Mouse (Mus musculus): ENCODE measurements around the gene Zp3.

The Zp3 gene

DNA sequence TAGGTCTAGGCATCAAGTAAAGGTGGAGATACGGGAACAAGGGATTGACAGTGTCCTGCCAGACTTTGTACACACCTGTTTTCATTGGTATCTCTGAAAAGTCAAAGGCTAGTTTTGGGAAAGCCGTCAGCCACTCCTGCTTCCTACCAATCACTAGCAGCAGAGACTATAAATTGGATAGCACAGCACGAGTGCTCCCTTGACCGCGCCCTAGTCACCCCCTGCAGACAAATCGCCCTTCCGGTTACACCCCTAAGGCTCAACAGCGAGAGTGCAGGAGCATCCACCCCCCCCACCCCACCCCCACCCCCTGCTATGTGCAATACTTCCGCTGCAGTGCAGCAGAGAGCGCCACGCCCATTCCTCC lies 17.8 kb upstream of the Zp3 start:
- no peak for DNase-seq (ENCODE audit: low read depth)

DNA sequence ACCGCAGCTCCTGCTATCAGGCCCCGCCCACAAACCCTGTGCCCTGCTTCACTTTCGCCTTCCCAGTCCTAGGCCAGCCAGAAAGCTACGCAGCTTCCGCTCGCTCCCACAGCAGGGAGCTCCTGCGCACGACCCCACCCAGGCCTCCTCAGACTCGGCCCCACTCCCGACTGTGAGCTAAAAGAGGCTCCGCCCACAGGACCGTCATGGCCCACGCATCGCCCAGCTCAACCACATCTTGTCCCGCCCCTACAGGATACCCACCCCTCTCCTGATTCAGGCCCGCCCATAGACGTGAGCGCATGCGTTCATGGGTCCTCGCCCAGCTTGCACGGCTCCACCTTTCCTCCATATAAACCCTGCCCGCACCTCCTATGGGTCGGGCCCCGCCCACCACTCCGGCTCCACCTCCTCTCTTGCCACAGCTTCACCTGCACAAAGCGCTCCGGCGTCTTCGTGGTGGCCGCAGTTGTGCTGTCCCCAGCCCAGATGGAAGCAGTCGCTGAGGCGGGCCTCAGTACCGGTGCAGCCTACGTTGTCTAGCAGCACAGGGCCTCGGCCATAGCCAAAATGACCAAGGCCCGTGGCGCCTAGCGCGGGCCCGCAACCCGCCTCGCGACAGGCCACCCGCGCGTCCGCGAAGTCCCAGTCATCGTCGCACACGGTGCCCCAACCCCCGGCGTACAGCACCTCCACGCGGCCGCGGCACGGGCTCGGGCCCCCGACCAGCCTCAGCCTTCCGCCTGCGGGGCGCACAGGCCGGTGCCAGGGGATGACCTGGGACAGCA lies 17.2 kb upstream of the Zp3 start:
- peak; percentile 100 for DNase-seq (ENCODE audit: low read depth)

DNA sequence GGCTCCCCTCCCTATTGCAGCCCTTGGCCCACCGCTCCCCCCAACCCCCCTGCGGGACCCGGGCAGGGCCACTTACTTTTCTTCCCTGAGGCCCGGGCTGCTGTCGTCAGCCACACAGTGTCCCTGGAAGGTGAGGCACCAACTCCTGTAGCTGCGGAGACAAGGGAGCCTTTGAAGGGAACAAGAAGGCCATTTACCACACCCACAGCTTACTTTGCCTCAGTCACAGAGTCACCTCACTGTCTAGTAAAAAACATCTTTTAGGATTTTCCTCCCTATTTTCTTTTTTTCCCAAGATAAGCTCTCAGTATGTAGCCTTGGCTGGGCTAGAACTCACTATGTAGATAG lies 16.6 kb upstream of the Zp3 start:
- no peak for DNase-seq (ENCODE audit: low read depth)

DNA sequence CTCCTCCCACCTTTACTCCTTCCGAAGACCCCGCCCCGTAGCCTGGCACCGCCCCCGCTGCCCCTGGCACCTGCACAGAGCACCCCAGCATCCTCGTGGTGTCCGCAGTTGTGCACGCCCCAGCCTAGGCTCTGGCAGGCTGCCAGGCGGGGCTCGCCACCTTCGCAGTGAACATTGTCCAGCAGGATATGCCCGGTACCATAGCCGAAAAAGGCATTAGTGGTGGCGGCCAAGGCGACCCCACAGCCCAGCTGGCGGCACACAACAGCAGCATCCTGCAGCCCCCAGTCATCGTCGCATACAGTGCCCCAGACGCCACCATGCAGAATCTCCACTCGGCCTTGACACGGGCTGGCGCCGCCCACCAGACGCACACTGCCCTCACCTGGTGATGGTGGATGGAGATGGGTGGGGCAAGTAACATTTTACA lies 14.4 kb upstream of the Zp3 start:
- no peak for DNase-seq (ENCODE audit: low read depth)

DNA sequence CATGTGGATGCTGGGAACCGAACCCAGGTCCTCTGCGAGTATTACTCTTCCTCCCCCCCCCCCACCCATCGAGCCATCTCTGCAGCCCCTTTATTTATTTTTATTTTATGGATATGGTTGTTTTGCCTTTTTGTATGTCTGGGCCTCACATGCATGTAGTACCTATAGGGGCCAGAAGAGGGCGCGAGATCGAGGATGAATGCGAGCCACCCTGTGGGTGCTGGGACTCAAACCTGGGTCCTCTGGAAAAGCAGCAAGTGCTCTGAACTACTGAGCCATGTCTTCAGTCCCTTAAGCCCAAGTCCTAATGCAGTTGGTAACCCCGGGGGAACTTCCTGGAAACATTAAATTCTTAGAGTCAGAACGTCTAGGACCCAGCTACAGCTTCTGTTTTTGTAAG lies 13.0 kb upstream of the Zp3 start:
- DNase-seq (ENCODE audit: low read depth), result no peak

DNA sequence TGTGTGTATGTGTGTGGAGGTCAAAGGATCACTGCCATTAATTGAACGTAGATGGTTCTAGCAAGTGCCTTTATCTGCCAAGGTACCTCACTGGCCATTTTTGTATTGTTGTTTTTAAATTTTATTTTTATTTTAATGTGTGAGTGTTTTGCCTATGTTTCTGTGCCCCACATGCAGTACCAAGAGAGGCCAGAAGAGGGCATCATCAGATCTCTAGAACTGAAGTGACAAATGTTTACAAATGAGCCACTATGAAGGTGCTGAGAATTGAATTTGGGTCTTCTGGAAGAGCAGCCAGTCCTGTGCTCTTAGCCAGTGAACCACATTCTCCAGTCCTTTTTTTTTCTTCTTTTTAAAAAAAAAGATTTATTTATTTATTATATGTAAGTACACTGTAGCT lies 11.1 kb upstream of the Zp3 start:
- DNase-seq (ENCODE audit: low read depth), result no peak

DNA sequence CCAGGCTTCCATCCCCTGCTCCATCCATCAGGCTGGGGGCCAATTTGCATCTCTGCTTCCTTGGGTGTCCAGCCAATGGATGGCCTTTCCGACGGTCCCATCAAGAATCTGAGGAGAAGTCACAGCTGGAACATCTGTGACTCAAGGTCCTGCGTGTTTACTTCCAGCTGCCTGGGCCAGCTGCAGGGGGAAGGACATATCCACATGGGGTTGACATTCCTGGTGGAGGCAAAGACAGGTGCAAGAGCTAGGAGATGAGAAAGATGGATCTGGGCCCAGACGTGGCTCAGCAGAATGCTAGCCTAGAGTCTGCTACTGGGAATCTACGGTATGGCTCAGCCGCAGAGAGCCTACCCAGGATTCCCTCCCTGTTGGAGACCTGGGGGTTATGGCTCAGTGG lies 9.7 kb upstream of the Zp3 start:
- no peak for DNase-seq (ENCODE audit: low read depth)

DNA sequence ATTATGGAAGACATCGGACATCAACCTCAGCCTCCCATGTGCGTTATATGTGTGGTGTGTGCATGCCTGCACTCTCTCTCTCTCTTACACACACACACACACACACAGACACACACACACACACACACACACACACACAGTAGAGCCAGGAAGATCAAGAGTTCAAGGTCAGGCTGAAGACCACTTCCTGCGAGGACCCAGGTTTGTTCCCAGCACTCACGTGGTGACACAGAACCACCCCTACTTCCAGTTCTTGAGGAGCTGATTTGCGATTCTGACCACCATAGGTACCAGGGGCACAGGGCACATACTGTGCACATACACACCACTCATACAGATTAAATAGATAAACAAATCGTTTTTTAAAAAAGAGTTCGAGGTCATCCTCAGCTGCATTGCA lies 8.0 kb upstream of the Zp3 start:
- DNase-seq (ENCODE audit: low read depth), result no peak

DNA sequence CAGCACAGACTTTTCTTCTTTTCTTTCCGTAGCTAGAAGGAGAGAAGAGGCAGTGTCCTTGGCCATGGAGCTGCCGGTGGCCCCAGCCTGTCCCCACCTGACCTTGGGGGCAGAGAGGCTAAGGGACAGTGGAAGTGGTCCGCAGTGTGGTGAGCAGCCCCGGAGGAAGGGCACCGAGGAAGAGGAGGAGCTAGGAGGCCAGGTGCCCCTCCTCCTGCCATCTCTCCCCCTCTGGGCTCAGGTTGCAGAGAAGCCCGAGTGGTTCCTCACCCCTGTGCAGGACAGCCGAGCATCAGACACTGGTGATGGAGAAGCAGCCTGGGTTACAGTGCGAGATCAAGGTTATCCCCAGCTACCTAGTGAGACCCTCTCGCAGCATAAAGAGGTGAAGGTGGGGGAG lies 5.5 kb upstream of the Zp3 start, which contains the start of gene Ssc4d:
Gene Ssc4d, minus strand, starts transcription at position 167 of the 400 bp plus-strand sequence.
- DNase-seq (ENCODE audit: low read depth), result no peak

DNA sequence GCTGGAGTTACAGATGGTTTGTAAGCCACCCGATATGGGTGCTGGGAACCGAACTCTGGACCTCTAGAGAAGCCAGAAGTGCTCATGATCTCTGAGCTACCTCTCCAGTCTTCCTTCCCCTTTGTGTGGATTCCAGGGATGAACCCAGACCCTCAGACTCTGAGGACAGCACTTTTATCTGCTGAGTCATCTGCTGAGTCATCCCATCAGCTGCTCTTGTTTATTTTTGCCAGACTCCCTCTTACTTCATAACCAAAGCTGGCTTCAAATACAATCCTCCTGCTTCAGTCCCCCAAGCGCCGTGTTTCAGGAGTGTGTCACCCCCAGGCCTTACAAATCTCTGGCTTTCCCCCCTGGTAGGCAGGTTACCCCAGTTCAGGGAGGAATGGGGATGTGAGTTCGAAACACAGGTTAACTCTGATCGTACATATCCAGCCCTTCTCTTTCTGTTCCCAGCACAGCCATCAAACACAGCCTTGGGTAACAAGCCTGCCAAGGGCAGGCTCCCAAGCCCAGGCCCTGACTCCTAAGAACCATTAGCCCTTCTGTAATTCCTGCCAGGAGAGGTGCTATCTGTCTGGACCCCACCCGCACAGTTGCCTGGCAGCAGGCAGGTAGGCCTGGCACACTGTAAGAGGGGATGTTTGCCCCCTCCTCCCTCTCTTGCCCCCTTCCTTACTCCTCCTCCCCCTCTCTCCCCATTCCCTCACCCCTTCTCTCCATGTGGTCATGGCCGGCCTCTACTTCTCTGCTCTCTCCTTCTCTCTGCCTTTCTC lies 3.8 kb upstream of the Zp3 start:
- no peak for DNase-seq (ENCODE audit: low read depth)

DNA sequence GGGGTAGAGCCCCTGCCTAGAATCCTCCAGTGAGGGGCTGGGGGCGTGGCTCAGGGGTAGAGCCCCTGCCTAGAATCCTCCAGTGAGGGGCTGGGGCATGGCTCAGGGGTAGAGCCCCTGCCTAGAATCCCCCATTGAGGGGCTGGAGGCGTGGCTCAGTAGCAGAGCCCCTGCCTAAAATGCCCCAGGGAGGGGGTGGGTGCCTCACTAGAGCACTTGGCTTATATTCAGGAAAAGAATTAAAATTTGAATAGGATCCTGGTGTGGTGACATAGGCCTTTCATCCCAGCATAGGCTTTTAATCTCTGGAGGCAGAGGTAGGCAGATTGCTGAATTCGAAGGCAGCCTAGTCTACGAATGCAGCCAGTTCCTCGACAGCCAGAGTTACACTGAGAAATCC lies 518 bp upstream of the Zp3 start:
- no peak for DNase-seq (ENCODE audit: low read depth)

DNA sequence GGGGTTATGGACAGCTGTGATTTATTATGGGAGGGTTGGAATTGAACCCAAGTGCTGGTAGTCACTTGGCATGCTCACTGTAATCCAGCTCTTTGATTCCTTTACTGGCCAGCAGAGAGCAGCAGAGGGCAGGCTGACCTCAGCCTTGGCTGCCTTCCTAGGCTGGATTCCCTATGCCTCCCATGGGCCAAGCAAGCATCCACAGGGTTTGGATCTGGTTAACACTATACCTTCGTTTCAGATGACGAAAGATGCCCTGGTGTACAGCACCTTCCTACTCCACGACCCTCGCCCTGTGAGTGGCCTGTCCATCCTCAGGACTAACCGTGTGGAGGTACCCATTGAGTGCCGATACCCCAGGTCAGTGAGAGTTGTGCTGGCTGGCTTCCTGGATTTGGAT lies 2.5 kb downstream of the Zp3 start:
- no peak for DNase-seq (ENCODE audit: low read depth)

DNA sequence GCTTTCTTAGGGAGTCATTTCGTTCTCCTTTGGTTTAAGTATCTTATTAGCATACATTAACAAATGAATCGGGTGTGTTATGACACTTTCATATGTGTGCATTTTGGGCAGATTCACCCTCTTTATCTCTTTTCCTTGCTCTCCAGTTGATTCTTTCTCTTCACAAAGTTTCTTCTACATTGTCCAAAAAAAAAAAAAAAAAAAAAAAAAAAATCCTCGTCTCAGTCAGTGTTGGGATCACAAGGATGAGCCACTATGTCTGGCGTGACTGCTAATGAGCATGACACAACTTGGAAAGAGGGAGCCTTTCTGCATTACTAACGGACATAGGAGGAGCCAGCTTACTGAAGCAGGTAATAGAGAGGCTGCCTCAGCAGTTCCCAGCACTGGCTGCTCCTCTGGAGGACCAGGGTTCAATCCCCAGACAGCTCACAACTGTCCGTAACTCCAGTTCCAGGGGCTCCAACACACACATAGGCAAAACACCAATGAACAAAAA lies 4.7 kb downstream of the Zp3 start:
- DNase-seq (ENCODE audit: low read depth), result no peak

DNA sequence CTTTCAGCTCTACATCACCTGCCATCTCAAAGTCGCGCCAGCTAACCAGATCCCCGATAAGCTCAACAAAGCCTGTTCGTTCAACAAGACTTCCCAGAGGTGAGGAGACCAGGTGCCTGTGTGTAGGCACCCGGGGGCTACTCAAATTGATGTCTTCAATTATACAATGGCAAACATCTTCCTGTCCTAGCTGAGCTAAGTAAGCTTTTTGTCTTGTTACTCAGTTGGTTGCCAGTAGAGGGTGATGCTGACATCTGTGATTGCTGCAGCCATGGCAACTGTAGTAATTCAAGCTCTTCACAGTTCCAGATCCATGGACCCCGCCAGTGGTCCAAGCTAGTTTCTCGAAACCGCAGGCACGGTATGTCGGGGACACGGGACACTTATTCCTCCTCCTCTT lies 7.3 kb downstream of the Zp3 start:
- no peak for DNase-seq (ENCODE audit: low read depth)

DNA sequence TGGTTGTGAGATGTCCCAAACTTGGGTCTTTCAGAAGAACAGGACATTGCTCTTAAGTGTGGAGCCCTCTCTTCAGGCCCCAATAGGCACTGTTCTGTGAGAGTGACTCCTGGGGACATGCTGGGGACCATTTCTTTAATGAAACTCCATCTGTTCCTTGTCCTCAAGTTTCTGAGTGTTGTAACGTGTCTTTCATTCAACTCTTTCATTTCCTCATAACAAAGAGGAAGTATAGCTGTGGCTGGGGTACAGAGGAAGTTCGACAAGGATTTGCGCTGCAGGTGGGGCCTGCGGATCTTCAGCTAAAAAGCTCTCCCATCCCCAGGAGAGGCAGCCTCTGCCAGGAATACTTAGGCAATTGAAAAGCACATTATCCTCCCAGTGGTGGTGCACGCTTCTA lies 10.7 kb downstream of the Zp3 start:
- no peak for DNase-seq (ENCODE audit: low read depth)

DNA sequence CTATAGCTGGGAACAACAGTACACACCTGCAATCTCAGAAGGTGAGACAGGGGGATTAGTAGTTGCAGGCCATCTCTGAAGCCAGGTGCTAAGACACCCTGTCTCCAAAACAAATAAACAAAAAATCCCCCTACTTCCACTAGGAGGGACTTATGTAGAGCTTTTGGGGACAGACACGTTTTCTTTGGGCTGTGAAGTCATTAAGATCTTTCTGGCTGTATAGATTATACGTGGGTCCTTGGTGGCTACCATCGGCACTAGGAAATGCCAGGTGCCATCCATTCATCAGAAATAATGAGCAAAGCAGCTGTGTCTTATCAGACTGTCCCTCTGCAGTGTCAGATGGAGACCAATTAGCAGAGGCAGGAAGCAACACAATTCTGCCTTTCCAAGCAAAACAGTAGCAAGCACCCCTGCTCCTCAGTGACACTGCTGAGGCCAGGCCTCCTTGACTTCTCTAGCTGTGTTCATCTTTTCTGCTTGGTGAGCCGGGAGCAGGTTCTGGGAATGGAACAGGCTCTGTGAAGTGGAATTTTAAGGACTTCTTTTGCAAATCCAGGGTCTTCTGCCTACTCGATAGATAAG lies 13.6 kb downstream of the Zp3 start:
- DNase-seq (ENCODE audit: low read depth), result no peak

DNA sequence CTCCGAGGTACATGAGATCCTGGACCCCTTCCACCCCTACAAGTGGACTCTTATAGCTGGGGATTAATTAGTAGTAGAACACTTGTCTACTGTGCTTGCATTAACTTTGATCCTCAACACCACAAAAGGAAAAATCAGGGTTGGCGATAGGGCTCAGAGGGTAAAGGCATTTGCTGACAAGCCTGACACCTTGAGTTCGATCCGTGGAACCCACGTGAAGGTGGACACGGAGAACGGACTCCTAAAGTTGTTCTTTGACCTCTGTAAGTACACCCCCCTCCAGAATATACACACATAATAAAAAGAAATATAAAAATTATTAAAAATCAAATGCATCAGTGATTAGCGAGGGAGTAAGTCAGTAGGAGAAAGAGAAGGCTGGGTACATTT lies 14.4 kb downstream of the Zp3 start:
- DNase-seq (ENCODE audit: low read depth), result no peak

DNA sequence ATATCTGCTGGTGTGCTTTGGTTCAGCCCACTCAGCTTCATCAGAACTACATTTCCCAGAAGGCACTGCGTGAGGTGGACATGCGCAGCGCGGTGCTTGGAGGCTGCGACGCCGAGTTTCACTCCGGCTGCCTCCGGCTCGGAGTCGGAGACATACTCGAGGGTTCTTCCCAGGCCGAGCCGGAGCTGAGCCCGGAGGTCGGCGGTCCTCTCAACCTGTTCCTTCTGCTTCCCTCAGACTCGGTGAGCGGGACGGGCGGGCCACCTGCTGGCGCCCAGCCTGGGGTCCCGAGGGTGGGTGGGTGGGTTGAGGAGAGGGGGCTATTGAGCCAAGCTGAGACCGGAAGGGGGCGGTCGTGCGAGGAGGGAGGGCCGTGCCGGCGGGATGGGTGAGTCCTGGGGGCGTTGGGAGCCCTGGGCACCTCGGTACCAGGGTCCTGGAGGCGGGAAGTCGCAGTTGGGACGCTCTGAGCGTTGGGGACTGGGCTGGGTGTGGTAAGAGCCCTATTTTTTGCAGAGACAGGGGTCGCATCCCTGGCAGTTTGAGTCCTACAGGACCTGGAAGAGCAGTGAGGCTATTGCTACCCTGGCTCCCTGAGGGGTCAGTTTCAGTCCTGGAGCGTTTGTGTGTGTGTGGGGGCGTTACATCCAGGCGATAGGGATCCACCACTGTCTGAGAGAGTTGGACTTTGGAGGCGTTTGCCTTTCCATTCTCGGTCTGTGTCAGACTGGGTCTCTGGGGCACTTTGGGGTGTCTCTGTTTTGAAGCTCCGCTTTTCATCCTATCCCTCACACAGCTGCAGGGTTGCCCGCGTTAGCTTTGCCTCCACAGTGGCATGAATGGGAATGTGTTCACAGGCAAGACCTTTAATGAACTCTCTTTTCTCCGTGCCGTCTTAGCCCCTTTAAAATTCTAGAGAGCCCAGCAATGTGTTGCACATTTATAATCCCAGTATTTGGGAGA lies 15.1 kb downstream of the Zp3 start, which contains the start of gene Dtx2:
Gene Dtx2, plus strand, starts transcription at position 76 of the 963 bp plus-strand sequence.
- DNase-seq (ENCODE audit: low read depth), result peak; percentile 83

DNA sequence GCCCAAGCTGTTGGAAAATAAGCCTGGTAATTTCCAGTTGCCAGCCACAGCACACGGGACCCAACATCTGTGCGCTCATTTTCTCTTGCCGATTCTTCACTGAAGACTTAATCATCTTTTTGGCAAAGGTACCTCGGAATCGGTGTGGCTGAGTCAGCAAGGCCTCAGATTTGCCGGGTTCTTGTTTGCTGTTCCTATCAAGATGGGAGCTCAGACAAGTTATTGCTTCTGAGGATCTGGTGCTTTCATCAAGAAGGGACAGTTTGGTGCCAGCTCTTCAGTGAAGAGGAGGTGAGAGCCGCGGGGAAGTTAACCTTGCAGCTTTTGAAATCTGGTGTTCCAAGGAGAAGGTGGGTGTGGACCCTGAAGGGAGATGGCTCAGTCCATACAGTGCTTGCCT lies 16.3 kb downstream of the Zp3 start:
- no peak for DNase-seq (ENCODE audit: low read depth)

DNA sequence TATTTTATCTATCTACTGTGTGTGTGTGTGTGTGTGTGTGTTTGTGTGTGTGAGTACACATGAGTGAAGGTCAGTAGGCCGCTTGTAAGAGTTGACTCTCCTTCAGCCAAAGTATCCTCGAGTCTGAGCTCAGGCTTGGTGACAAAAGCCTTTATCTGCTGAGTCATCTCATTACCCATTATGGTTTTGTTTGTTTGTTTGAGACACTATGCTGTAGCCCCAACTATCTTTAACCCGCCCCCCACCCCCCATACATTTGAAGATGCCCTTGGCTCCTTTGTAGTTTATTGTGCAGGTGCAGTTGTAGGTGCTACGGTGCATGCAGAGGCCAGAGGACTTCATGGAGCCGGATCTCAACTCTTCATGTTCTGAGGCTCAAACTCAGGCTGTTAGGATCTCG lies 21.3 kb downstream of the Zp3 start:
- no peak for DNase-seq (ENCODE audit: low read depth)

DNA sequence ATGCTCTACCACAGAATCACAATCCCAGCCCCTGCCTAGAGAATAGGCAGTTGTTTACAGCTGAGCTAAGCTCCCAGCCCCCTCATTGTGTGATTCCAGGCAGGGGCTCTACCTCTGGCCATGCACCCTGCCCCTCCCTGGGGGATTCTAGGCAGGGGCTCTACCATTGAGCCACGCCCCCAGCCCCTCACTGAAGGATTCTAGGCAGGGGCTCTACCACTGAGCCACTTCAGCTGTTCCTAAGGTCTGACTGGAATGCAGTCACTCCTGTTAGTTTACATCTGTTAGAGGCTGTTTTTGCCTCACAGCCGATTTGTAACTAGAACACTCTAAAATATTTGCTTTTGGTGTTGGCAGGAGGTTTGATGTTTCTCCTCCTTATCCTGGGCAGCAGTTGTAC lies 22.4 kb downstream of the Zp3 start:
- DNase-seq (ENCODE audit: low read depth), result no peak

DNA sequence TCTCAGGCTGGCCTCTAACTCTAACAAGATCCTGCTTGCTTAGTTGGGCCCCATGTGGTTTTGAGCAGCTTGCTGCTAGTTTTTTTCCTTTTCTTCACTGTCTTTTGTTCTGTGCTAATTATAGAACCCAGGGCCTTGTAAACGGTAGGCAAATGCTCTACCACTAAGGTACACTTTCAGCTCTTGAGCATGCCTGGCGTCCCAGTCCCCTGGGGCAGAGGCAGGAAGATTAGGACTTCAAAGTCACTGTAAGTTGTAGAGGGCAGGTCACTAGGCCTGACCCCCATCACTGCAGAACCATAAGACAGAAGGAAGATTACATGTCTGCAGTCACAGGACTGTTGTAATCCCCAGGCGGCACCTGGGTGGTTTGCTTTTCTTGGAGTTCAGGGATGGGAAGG lies 22.9 kb downstream of the Zp3 start:
- no peak for DNase-seq (ENCODE audit: low read depth)
